Mouse (Mus musculus): ENCODE measurements at regions not wholly inside any gene's neighbourhood (a gene's known extent, or its start where the extent isn't known, plus 50 kb on each side); places are given as distances from the start of the nearest gene placed in this dataset.

- 73% methylated on average over 1 of the region's 1 CpGs for WGBS
- no peak overlapping the region for H3K4me3 ChIP-seq (ENCODE audit: low read length)
- peaks cover 2% of the 10 kb centered on the region; the same call in 1 of the 2 replicates for H3K4me1 ChIP-seq (replicated peaks; ENCODE audit: control insufficient read depth, insufficient read depth, low read length)
- no peak overlapping the region for H3K27ac ChIP-seq (ENCODE audit: low read length)
- ATAC-seq (ENCODE audit: low read depth) = no peak
- H3K4me2 ChIP-seq (ENCODE audit: low read depth, low read length) = no peak overlapping the region
- no peak overlapping the region for H3K9ac ChIP-seq (ENCODE audit: low read length)
- H3K36me3 ChIP-seq (ENCODE audit: control insufficient read depth, insufficient read depth, low read length) = no peaks in the 10 kb centered on the region
- H3K27me3 ChIP-seq (ENCODE audit: control insufficient read depth, insufficient read depth, low read depth, low read length) = no peaks in the 10 kb centered on the region
- H3K9me3 ChIP-seq (ENCODE audit: control insufficient read depth, low read length) = no peaks in the 10 kb centered on the region
Measured at GRCm38 (mm10) chr10:117491711-117492110, 111.9 kb upstream of the Cpsf6 start.

GRCm38 (mm10) chr10:117490851-117491595 lies 111.2 kb upstream of the Cpsf6 start:
- no peak for ATAC-seq (ENCODE audit: low read depth)
- H3K4me3 ChIP-seq (ENCODE audit: low read length) = no peak overlapping the region
- H3K9ac ChIP-seq (ENCODE audit: low read length) = no peak overlapping the region
- no peak overlapping the region for H3K27ac ChIP-seq (ENCODE audit: low read length)
- H3K4me1 ChIP-seq (replicated peaks; ENCODE audit: control insufficient read depth, insufficient read depth, low read length) = peaks cover 2% of the 10 kb centered on the region; the same call in 1 of the 2 replicates
- H3K4me2 ChIP-seq (ENCODE audit: low read depth, low read length) = no peak overlapping the region
- WGBS = 85% methylated on average over 4 of the region's 4 CpGs
- no peaks in the 10 kb centered on the region for H3K9me3 ChIP-seq (ENCODE audit: control insufficient read depth, low read length)
- H3K27me3 ChIP-seq (ENCODE audit: control insufficient read depth, insufficient read depth, low read depth, low read length) = no peaks in the 10 kb centered on the region
- H3K36me3 ChIP-seq (ENCODE audit: control insufficient read depth, insufficient read depth, low read length) = no peaks in the 10 kb centered on the region

GRCm38 (mm10) chr10:117483091-117483600 lies 103.3 kb upstream of the Cpsf6 start:
- H3K36me3 ChIP-seq (ENCODE audit: control insufficient read depth, insufficient read depth, low read length) = no peaks in the 10 kb centered on the region
- no peaks in the 10 kb centered on the region for H3K4me1 ChIP-seq (replicated peaks; ENCODE audit: control insufficient read depth, insufficient read depth, low read length)
- H3K4me3 ChIP-seq (ENCODE audit: low read length) = no peak overlapping the region
- H3K27me3 ChIP-seq (ENCODE audit: control insufficient read depth, insufficient read depth, low read depth, low read length) = no peaks in the 10 kb centered on the region
- H3K27ac ChIP-seq (ENCODE audit: low read length) = no peak overlapping the region
- H3K9ac ChIP-seq (ENCODE audit: low read length) = no peak overlapping the region
- 94% methylated on average over 4 of the region's 4 CpGs for whole genome bisulfite sequencing
- no peaks in the 10 kb centered on the region for H3K9me3 ChIP-seq (ENCODE audit: control insufficient read depth, low read length)
- no peak overlapping the region for H3K4me2 ChIP-seq (ENCODE audit: low read depth, low read length)
- no peak for ATAC-seq (ENCODE audit: low read depth)

GRCm38 (mm10) chr10:117482361-117482760 lies 102.5 kb upstream of the Cpsf6 start:
- H3K4me1 ChIP-seq (replicated peaks; ENCODE audit: control insufficient read depth, insufficient read depth, low read length) = no peaks in the 10 kb centered on the region
- H3K4me3 ChIP-seq (ENCODE audit: low read length) = no peak overlapping the region
- WGBS = 88% methylated on average over 3 of the region's 3 CpGs
- H3K9me3 ChIP-seq (ENCODE audit: control insufficient read depth, low read length) = no peaks in the 10 kb centered on the region
- no peaks in the 10 kb centered on the region for H3K27me3 ChIP-seq (ENCODE audit: control insufficient read depth, insufficient read depth, low read depth, low read length)
- H3K9ac ChIP-seq (ENCODE audit: low read length) = no peak overlapping the region
- H3K27ac ChIP-seq (ENCODE audit: low read length) = no peak overlapping the region
- no peak overlapping the region for H3K4me2 ChIP-seq (ENCODE audit: low read depth, low read length)
- no peaks in the 10 kb centered on the region for H3K36me3 ChIP-seq (ENCODE audit: control insufficient read depth, insufficient read depth, low read length)
- ATAC-seq (ENCODE audit: low read depth) = no peak

GRCm38 (mm10) chr10:117481341-117481990 lies 101.7 kb upstream of the Cpsf6 start:
- ATAC-seq (ENCODE audit: low read depth) = no peak
- WGBS = 70% methylated on average over 5 of the region's 5 CpGs
- no peak overlapping the region for H3K27ac ChIP-seq (ENCODE audit: low read length)
- no peak overlapping the region for H3K9ac ChIP-seq (ENCODE audit: low read length)
- H3K36me3 ChIP-seq (ENCODE audit: control insufficient read depth, insufficient read depth, low read length) = no peaks in the 10 kb centered on the region
- H3K4me3 ChIP-seq (ENCODE audit: low read length) = no peak overlapping the region
- no peaks in the 10 kb centered on the region for H3K27me3 ChIP-seq (ENCODE audit: control insufficient read depth, insufficient read depth, low read depth, low read length)
- no peak overlapping the region for H3K4me2 ChIP-seq (ENCODE audit: low read depth, low read length)
- no peaks in the 10 kb centered on the region for H3K9me3 ChIP-seq (ENCODE audit: control insufficient read depth, low read length)
- H3K4me1 ChIP-seq (replicated peaks; ENCODE audit: control insufficient read depth, insufficient read depth, low read length) = no peaks in the 10 kb centered on the region

GRCm38 (mm10) chr10:117480456-117480850 lies 100.6 kb upstream of the Cpsf6 start:
- 79% methylated on average over 5 of the region's 5 CpGs for WGBS
- no peak overlapping the region for H3K4me3 ChIP-seq (ENCODE audit: low read length)
- no peak overlapping the region for H3K27ac ChIP-seq (ENCODE audit: low read length)
- no peaks in the 10 kb centered on the region for H3K9me3 ChIP-seq (ENCODE audit: control insufficient read depth, low read length)
- ATAC-seq (ENCODE audit: low read depth) = no peak
- no peak overlapping the region for H3K9ac ChIP-seq (ENCODE audit: low read length)
- no peaks in the 10 kb centered on the region for H3K4me1 ChIP-seq (replicated peaks; ENCODE audit: control insufficient read depth, insufficient read depth, low read length)
- H3K4me2 ChIP-seq (ENCODE audit: low read depth, low read length) = no peak overlapping the region
- no peaks in the 10 kb centered on the region for H3K27me3 ChIP-seq (ENCODE audit: control insufficient read depth, insufficient read depth, low read depth, low read length)
- no peaks in the 10 kb centered on the region for H3K36me3 ChIP-seq (ENCODE audit: control insufficient read depth, insufficient read depth, low read length)

GRCm38 (mm10) chr10:117479721-117480455 lies 100.1 kb upstream of the Cpsf6 start:
- Histone ChIP-seq H3K27me3 (ENCODE audit: control insufficient read depth, insufficient read depth, low read depth, low read length) (no peaks in the 10 kb centered on the region), H3K27ac (ENCODE audit: low read length) (no peak overlapping the region), H3K9me3 (ENCODE audit: control insufficient read depth, low read length) (no peaks in the 10 kb centered on the region), H3K36me3 (ENCODE audit: control insufficient read depth, insufficient read depth, low read length) (no peaks in the 10 kb centered on the region), H3K9ac (ENCODE audit: low read length) (no peak overlapping the region), H3K4me2 (ENCODE audit: low read depth, low read length) (no peak overlapping the region), H3K4me3 (ENCODE audit: low read length) (no peak overlapping the region), H3K4me1 (replicated peaks; ENCODE audit: control insufficient read depth, insufficient read depth, low read length) (no peaks in the 10 kb centered on the region)
- 81% methylated on average over 12 of the region's 12 CpGs for WGBS
- ATAC-seq (ENCODE audit: low read depth) = no peak

GRCm38 (mm10) chr10:117478931-117479280 lies 99.1 kb upstream of the Cpsf6 start:
- no peak for ATAC-seq (ENCODE audit: low read depth)
- Histone ChIP-seq H3K9me3 (ENCODE audit: control insufficient read depth, low read length) (peaks cover 4% of the 10 kb centered on the region; the same call in 1 of the 2 replicates), H3K9ac (ENCODE audit: low read length) (no peak overlapping the region), H3K27ac (ENCODE audit: low read length) (no peak overlapping the region), H3K4me2 (ENCODE audit: low read depth, low read length) (no peak overlapping the region), H3K36me3 (ENCODE audit: control insufficient read depth, insufficient read depth, low read length) (no peaks in the 10 kb centered on the region), H3K27me3 (ENCODE audit: control insufficient read depth, insufficient read depth, low read depth, low read length) (no peaks in the 10 kb centered on the region), H3K4me1 (replicated peaks; ENCODE audit: control insufficient read depth, insufficient read depth, low read length) (no peaks in the 10 kb centered on the region), H3K4me3 (ENCODE audit: low read length) (no peak overlapping the region)
- 55% methylated on average over 4 of the region's 4 CpGs for WGBS

All from lung, embryonic 16.5 days (tissue).